In genomic region chr3:109372678-109373077, GRCm38 (mm10) we compare ENCODE assay signal across 20 mouse cellular contexts.
"Had no signal": no experiment of that assay in that cellular context is flagged by ENCODE, and none has a peak within 500 bp of the region (broad histone marks: within the 10 kb centered on the region; RNA-seq: fewer than 3 reads in every experiment).

No protein-coding gene starts in this region.

- H3K4me2 ChIP-seq: liver, embryonic 12.5 days; lung, embryonic 15.5 days; midbrain, embryonic 11.5 days; midbrain, embryonic 13.5 days; midbrain, embryonic 15.5 days; neural tube, embryonic 13.5 days; neural tube, embryonic 15.5 days; stomach, embryonic 15.5 days had no signal

- DNase-seq: lung, adult 2 months; lung, postnatal 14 days; lung, postnatal 36 days; retina, postnatal 1 day; right cerebral cortex, postnatal 14 days; thymus, adult 2 months; thymus, postnatal 14 days; thymus, postnatal 36 days had no signal

- ATAC-seq: liver, embryonic 12.5 days; lung, postnatal 0 days; midbrain, embryonic 13.5 days; midbrain, embryonic 15.5 days had no signal

- H3K36me3 ChIP-seq: liver, embryonic 12.5 days; lung, embryonic 15.5 days; midbrain, embryonic 13.5 days; midbrain, embryonic 15.5 days; neural tube, embryonic 13.5 days; neural tube, embryonic 15.5 days; stomach, embryonic 15.5 days had no signal

- H3K9ac ChIP-seq: liver, embryonic 12.5 days; liver, embryonic 14.5 days; lung, embryonic 15.5 days; midbrain, embryonic 13.5 days; midbrain, embryonic 15.5 days; neural tube, embryonic 13.5 days; neural tube, embryonic 15.5 days; stomach, embryonic 15.5 days had no signal

- H3K4me1 ChIP-seq: midbrain, embryonic 13.5 days; midbrain, embryonic 15.5 days; neural tube, embryonic 15.5 days; stomach, embryonic 15.5 days had no signal

- H3K9me3 ChIP-seq: liver, embryonic 12.5 days; lung, embryonic 15.5 days; midbrain, embryonic 13.5 days; midbrain, embryonic 15.5 days; neural tube, embryonic 13.5 days; neural tube, embryonic 15.5 days; stomach, embryonic 15.5 days had no signal

- H3K27ac ChIP-seq: liver, embryonic 12.5 days; liver, embryonic 14.5 days; lung, embryonic 15.5 days; macrophage; midbrain, embryonic 13.5 days; midbrain, embryonic 15.5 days; neural tube, embryonic 13.5 days; neural tube, embryonic 15.5 days; stomach, embryonic 15.5 days; stomach, postnatal 0 days had no signal

- H3K27me3 ChIP-seq: liver, embryonic 12.5 days; lung, embryonic 15.5 days; midbrain, embryonic 13.5 days; midbrain, embryonic 15.5 days; neural tube, embryonic 13.5 days; neural tube, embryonic 15.5 days; stomach, embryonic 15.5 days had no signal

- H3K4me3 ChIP-seq: liver, embryonic 12.5 days; lung, embryonic 15.5 days; midbrain, embryonic 13.5 days; midbrain, embryonic 15.5 days; neural tube, embryonic 13.5 days; neural tube, embryonic 15.5 days; stomach, embryonic 15.5 days had no signal
